8 mouse cellular contexts compared by ENCODE assay signal in the genomic region with DNA sequence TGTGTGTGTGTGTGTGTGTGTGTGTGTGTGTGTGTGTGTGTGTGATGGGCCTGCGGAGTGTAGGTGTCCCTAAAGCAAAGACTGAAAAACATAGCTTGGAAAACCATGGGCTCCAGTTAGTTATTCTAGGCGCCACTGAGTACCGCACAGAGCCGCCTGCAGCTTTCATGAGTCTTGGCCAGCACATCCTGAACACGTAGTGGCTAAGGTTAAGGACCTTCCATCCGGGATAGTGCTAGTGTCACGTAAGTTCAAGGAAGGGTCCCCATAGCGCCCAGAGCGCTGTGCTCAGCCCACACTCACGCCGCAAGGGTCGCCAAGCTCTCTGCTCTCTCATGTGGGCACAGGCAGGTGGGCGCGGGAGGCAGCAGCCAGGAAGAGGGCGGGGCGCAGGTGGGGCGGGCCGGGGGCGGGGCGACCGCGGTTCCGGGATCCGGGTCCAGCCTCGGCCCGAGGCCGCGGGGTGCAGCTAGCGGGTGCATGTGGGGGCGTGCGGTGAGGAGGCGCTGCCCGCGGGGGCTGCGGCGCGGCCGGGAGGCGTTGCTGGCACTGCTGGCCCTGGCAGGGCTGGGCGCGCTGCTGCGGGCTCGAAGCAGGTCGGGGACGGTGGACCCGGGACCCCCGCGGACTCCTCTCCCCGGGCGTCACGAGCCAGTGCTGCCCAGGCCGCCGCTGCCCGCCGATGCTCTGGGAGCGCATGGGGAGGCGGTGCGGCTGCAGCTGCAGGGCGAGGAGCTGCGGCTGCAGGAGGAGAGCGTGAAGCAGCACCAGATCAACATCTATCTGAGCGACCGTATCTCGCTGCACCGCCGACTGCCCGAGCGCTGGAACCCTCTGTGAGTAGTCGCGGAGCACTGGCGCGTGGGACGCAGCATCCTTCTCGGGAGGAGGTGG. TPM values are rescaled to one million over a fixed set of nuclear protein-coding genes. Genes with fewer than 3 reads are reported as not detected.
DNase-seq lines count a peak whose midpoint lies in the region; ATAC-seq and TF ChIP-seq lines count a peak whose summit lies in the region.

Gene Galnt12 (plus strand): TSS at position 417 of the 894 bp plus-strand sequence.

- peak within 1 kb of the TSS; percentile 24 for H3K4me3 ChIP-seq in erythroblast, embryonic 14.5 days (replicated peaks)
- peak within 1 kb of the TSS; percentile 23; the same call in 1 of the 2 replicates for H3K4me3 ChIP-seq in G1E (ENCODE audit: low read depth, low read length)
- peak within 1 kb of the TSS; percentile 63 for H3K4me3 ChIP-seq in embryonic facial prominence, embryonic 15.5 days (replicated peaks)
- H3K4me3 ChIP-seq in hindbrain, embryonic 16.5 days (ENCODE audit: low read length), result peak within 1 kb of the TSS; percentile 54
- peak within 1 kb of the TSS; percentile 61 for H3K4me3 ChIP-seq in liver, embryonic 11.5 days (ENCODE audit: low read depth, low read length)
- peak within 1 kb of the TSS; percentile 54 for H3K4me3 ChIP-seq in neural tube, embryonic 14.5 days (ENCODE audit: low read depth, low read length)

- H3K27ac ChIP-seq in embryonic facial prominence, embryonic 15.5 days (replicated peaks), result no peak within 1 kb of the TSS
- no peak within 1 kb of the TSS for H3K27ac ChIP-seq in hindbrain, embryonic 16.5 days (ENCODE audit: low read depth, low read length)
- no peak within 1 kb of the TSS for H3K27ac ChIP-seq in liver, embryonic 11.5 days (ENCODE audit: low read depth, low read length)
- H3K27ac ChIP-seq in neural tube, embryonic 14.5 days (ENCODE audit: low read depth, low read length), result no peak within 1 kb of the TSS

- H3K4me2 ChIP-seq in embryonic facial prominence, embryonic 15.5 days (replicated peaks), result peak within 1 kb of the TSS; percentile 100
- H3K4me2 ChIP-seq in hindbrain, embryonic 16.5 days (ENCODE audit: low read length), result peak within 1 kb of the TSS; percentile 96
- peak within 1 kb of the TSS; percentile 78 for H3K4me2 ChIP-seq in liver, embryonic 11.5 days
- H3K4me2 ChIP-seq in neural tube, embryonic 14.5 days (ENCODE audit: low read depth, low read length), result peak within 1 kb of the TSS; percentile 98

- no peak for TF ChIP-seq CTCF in G1E (IDR thresholded peaks at IDR 0.05; ENCODE audit: low read depth, low read length)

- ATAC-seq in erythroblast, adult 5-6 weeks (replicated peaks; ENCODE audit: low FRiP score, poor library complexity, severe bottlenecking), result no peak
- ATAC-seq in G1E (ENCODE audit: extremely low read depth, insufficient number of reproducible peaks, low FRiP score, poor library complexity, severe bottlenecking), result no peak
- ATAC-seq in embryonic facial prominence, embryonic 15.5 days (ENCODE audit: insufficient number of reproducible peaks, low FRiP score, low TSS enrichment, low read depth), result peak; percentile 54
- peak; percentile 79 for ATAC-seq in hindbrain, embryonic 16.5 days
- no peak; the same call in 1 of the 2 replicates for ATAC-seq in liver, embryonic 11.5 days (replicated peaks; ENCODE audit: low FRiP score)
- ATAC-seq in neural tube, embryonic 14.5 days (ENCODE audit: low read depth), result peak; percentile 84

- peak within 1 kb of the TSS; percentile 37; the same call in 1 of the 2 replicates for H3K9ac ChIP-seq in embryonic facial prominence, embryonic 15.5 days
- H3K9ac ChIP-seq in hindbrain, embryonic 16.5 days (ENCODE audit: low read depth, low read length), result peak within 1 kb of the TSS; percentile 78
- H3K9ac ChIP-seq in liver, embryonic 11.5 days (ENCODE audit: low read depth, low read length), result 0 out of 2 replicates have a peak within 1 kb of the TSS, but pooled peaks have one; percentile 27
- peak within 1 kb of the TSS; percentile 68 for H3K9ac ChIP-seq in neural tube, embryonic 14.5 days (replicated peaks; ENCODE audit: low read depth, low read length)

- DNase-seq in G1E (ENCODE audit: low spot score), result no peak
- DNase-seq in liver, embryonic 11.5 days (ENCODE audit: low spot score), result no peak
- DNase-seq in thymus, postnatal 25 days, result peak; percentile 73

- no peaks in the 10 kb centered on the region for H3K4me1 ChIP-seq in erythroblast, embryonic 14.5 days (ENCODE audit: control insufficient read depth)
- H3K4me1 ChIP-seq in G1E (ENCODE audit: insufficient read depth, low read depth, low read length), result no peaks in the 10 kb centered on the region
- peaks cover 14% of the 10 kb centered on the region for H3K4me1 ChIP-seq in embryonic facial prominence, embryonic 15.5 days
- peaks cover 13% of the 10 kb centered on the region for H3K4me1 ChIP-seq in hindbrain, embryonic 16.5 days (ENCODE audit: control insufficient read depth, insufficient read depth, low read depth, low read length)
- no peaks in the 10 kb centered on the region for H3K4me1 ChIP-seq in liver, embryonic 11.5 days (replicated peaks; ENCODE audit: control insufficient read depth, insufficient read depth, low read length)
- H3K4me1 ChIP-seq in neural tube, embryonic 14.5 days (ENCODE audit: control insufficient read depth, insufficient read depth, low read length), result peaks cover 6% of the 10 kb centered on the region

- peaks cover 34% of the 10 kb centered on the region for H3K27me3 ChIP-seq in erythroblast, embryonic 14.5 days (ENCODE audit: control insufficient read depth)
- no peaks in the 10 kb centered on the region; the same call in 1 of the 2 replicates for H3K27me3 ChIP-seq in G1E (ENCODE audit: insufficient read depth, low read length)
- peaks cover 34% of the 10 kb centered on the region for H3K27me3 ChIP-seq in embryonic facial prominence, embryonic 15.5 days
- H3K27me3 ChIP-seq in hindbrain, embryonic 16.5 days (replicated peaks; ENCODE audit: control insufficient read depth, insufficient read depth, low read length), result peaks cover 10% of the 10 kb centered on the region
- peaks cover 48% of the 10 kb centered on the region for H3K27me3 ChIP-seq in liver, embryonic 11.5 days (replicated peaks; ENCODE audit: control insufficient read depth, insufficient read depth, low read length)
- peaks cover 11% of the 10 kb centered on the region for H3K27me3 ChIP-seq in neural tube, embryonic 14.5 days (ENCODE audit: control insufficient read depth, insufficient read depth, low read length)

- H3K36me3 ChIP-seq in erythroblast, embryonic 14.5 days (ENCODE audit: control insufficient read depth), result no peaks in the 10 kb centered on the region
- H3K36me3 ChIP-seq in G1E (replicated peaks), result no peaks in the 10 kb centered on the region
- H3K36me3 ChIP-seq in embryonic facial prominence, embryonic 15.5 days, result no peaks in the 10 kb centered on the region
- no peaks in the 10 kb centered on the region for H3K36me3 ChIP-seq in hindbrain, embryonic 16.5 days (ENCODE audit: control insufficient read depth, insufficient read depth, low read length)
- no peaks in the 10 kb centered on the region for H3K36me3 ChIP-seq in liver, embryonic 11.5 days (ENCODE audit: control insufficient read depth, insufficient read depth, low read length)
- H3K36me3 ChIP-seq in neural tube, embryonic 14.5 days (ENCODE audit: control insufficient read depth, insufficient read depth, low read length), result no peaks in the 10 kb centered on the region

- WGBS in embryonic facial prominence, embryonic 15.5 days, result under 1% methylated on average over 73 of the region's 74 CpGs
- 1% methylated on average over 59 of the region's 74 CpGs for WGBS in hindbrain, embryonic 16.5 days
- 1% methylated on average over 73 of the region's 74 CpGs for WGBS in liver, embryonic 11.5 days
- WGBS in neural tube, embryonic 14.5 days, result under 1% methylated on average over 59 of the region's 74 CpGs

- no peaks in the 10 kb centered on the region for H3K9me3 ChIP-seq in erythroblast, embryonic 14.5 days (ENCODE audit: control insufficient read depth, low read length)
- peaks cover 59% of the 10 kb centered on the region for H3K9me3 ChIP-seq in G1E (replicated peaks)
- no peaks in the 10 kb centered on the region for H3K9me3 ChIP-seq in embryonic facial prominence, embryonic 15.5 days (replicated peaks)
- H3K9me3 ChIP-seq in hindbrain, embryonic 16.5 days (ENCODE audit: control insufficient read depth, low read length), result no peaks in the 10 kb centered on the region
- H3K9me3 ChIP-seq in liver, embryonic 11.5 days (ENCODE audit: control insufficient read depth, low read length), result no peaks in the 10 kb centered on the region
- H3K9me3 ChIP-seq in neural tube, embryonic 14.5 days (ENCODE audit: control insufficient read depth, low read length), result no peaks in the 10 kb centered on the region

RNA-seq across cellular contexts. Expression of gene Galnt12, which starts in this region (rescaled TPM):
- polyA plus RNA-seq in erythroblast, embryonic 14.5 days (2012), result not detected in 2 replicates
- not detected in 2 replicates for total RNA-seq in erythroblast, adult 5-6 weeks (2015; ENCODE audit: low replicate concordance)
- total RNA-seq in erythroblast, adult 5-6 weeks (2017; ENCODE audit: low replicate concordance), result not detected in 2 replicates
- not detected in 2 replicates for total RNA-seq in G1E (2014; fragmentation: Nextera tagmentation)
- not detected in 2 replicates for total RNA-seq in G1E (2017)
- polyA plus RNA-seq in G1E (2012), result not detected in 2 replicates
- 4.2 and 5.0 TPM in 2 replicates for polyA plus RNA-seq in embryonic facial prominence, embryonic 15.5 days (2015; fragmentation: Nextera tagmentation; extraction: Ambion mirVana)
- polyA plus RNA-seq in hindbrain, embryonic 16.5 days (2015; fragmentation: Nextera tagmentation; extraction: Ambion mirVana), result 0.97 and 1.1 TPM in 2 replicates
- 1.0 and 1.3 TPM in 2 replicates for polyA plus RNA-seq in liver, embryonic 11.5 days (2014; fragmentation: Nextera tagmentation; extraction: Ambion mirVana)
- 0.58 and 1.1 TPM in 2 replicates for polyA plus RNA-seq in neural tube, embryonic 14.5 days (2014; fragmentation: Nextera tagmentation; extraction: Ambion mirVana)

Comparison
In these comparisons a context has a peak if more than half of its experiments do, and no peak if none do; other contexts are left out.
1. ATAC-seq: peak in embryonic facial prominence, embryonic 15.5 days (single experiment), hindbrain, embryonic 16.5 days (single experiment) and neural tube, embryonic 14.5 days (single experiment); none in erythroblast, adult 5-6 weeks (single experiment), G1E (single experiment) and liver, embryonic 11.5 days (single experiment).
2. H3K9ac ChIP-seq: peak in every context shown above with its lines; median percentile 78 in hindbrain, embryonic 16.5 days; 68 in neural tube, embryonic 14.5 days; 37 in embryonic facial prominence, embryonic 15.5 days; 27 in liver, embryonic 11.5 days.
3. Peak in every context shown above with its lines, with median percentiles within 50 percentile points of each other: H3K4me3 ChIP-seq and H3K4me2 ChIP-seq.